Mouse (Mus musculus): Measurements from ENCODE around the gene Scand1.

- TF ChIP-seq POLR2A (IDR thresholded peaks at IDR 0.05; ENCODE audit: control insufficient read depth, extremely low read depth, insufficient read depth, low read length, poor library complexity) (no peak), CTCF (IDR thresholded peaks at IDR 0.05; ENCODE audit: borderline replicate concordance, control insufficient read depth, extremely low read depth, insufficient read depth, low read length, poor library complexity) (no peak)
Measured at GRCm38 (mm10) chr2:156340078-156340477, 27.6 kb upstream of the Scand1 start.

All from thymus, adult 2 months (tissue).